Mouse (Mus musculus) bone marrow macrophage, adult 2 months (primary cell): Measurements from ENCODE around the gene Hist2h2ab.

ENCODE experiments used
- CTCF ChIP-seq: IDR thresholded peaks from 2 replicates; pipeline ENCODE4 v1.5.1; 2012; ENCODE audit warnings: low read depth, mild to moderate bottlenecking, low read length, moderate library complexity
- POLR2A ChIP-seq: IDR thresholded peaks from 2 replicates; pipeline ENCODE4 v1.6.1; 2012; ENCODE audit warnings: mild to moderate bottlenecking, low read depth, low read length, borderline replicate concordance

- no peak for TF ChIP-seq CTCF
- no peak for TF ChIP-seq POLR2A
These were observed 40.1 kb upstream of the Hist2h2ab start for GRCm38 (mm10) chr3:96179531-96179930.
